Mouse (Mus musculus) CH12.LX (cell line): Measurements from ENCODE around the gene Asap2.

ENCODE experiments used
- CHD1 ChIP-seq: IDR thresholded peaks from 2 replicates; pipeline ENCODE4 v1.6.1; 2012; ENCODE audit warnings: low read depth, low read length, improper control_type of control experiment, inconsistent platforms
- CHD2 ChIP-seq: IDR thresholded peaks from 2 replicates; pipeline ENCODE4 v1.6.1; 2011; ENCODE audit warnings: low read length, improper control_type of control experiment
- CTCF ChIP-seq, 2 experiments: IDR thresholded peaks in 1 of 2; conservative IDR thresholded peaks in 1 of 2; 2 replicates each; pipeline ENCODE4 v1.5.1; 2011 to 2012; ENCODE audit warnings: low read depth in 2 of 2, low read length in 2 of 2, improper control_type of control experiment in 1 of 2, inconsistent platforms in 1 of 2, mild to moderate bottlenecking in 1 of 2, moderate library complexity in 1 of 2
- EP300 ChIP-seq: IDR thresholded peaks from 2 replicates; pipeline ENCODE4 v1.6.1; 2011; ENCODE audit warnings: low read length, improper control_type of control experiment
- MAX ChIP-seq: IDR thresholded peaks from 2 replicates; pipeline ENCODE4 v1.6.1; 2011; ENCODE audit warnings: low read length, improper control_type of control experiment
- NRF1 ChIP-seq: IDR thresholded peaks from 2 replicates; pipeline ENCODE4 v1.6.1; 2014; ENCODE audit warnings: low read depth, mild to moderate bottlenecking, inconsistent platforms, low read length, improper control_type of control experiment, moderate library complexity
- POLR2A ChIP-seq: IDR thresholded peaks from 2 replicates; pipeline ENCODE4 v1.6.1; 2011; ENCODE audit warnings: low read depth, mild to moderate bottlenecking, improper control_type of control experiment, low read length
- SIN3A ChIP-seq: IDR thresholded peaks from 2 replicates; pipeline ENCODE4 v1.6.1; 2012; ENCODE audit warnings: low read length, improper control_type of control experiment, inconsistent platforms
- SMC3 ChIP-seq: IDR thresholded peaks from 2 replicates; pipeline ENCODE4 v1.6.1; 2011; ENCODE audit warnings: low read depth, low read length, improper control_type of control experiment
- UBTF ChIP-seq: IDR thresholded peaks from 2 replicates; pipeline ENCODE4 v1.6.1; 2012; ENCODE audit warnings: low read depth, mild to moderate bottlenecking, inconsistent platforms, low read length, improper control_type of control experiment, moderate library complexity
- USF1 ChIP-seq: IDR thresholded peaks from 2 replicates; pipeline ENCODE4 v1.6.1; 2014; ENCODE audit warnings: low read depth, mild to moderate bottlenecking, inconsistent platforms, low read length, improper control_type of control experiment
- ZKSCAN1 ChIP-seq: IDR thresholded peaks from 2 replicates; pipeline ENCODE4 v1.6.1; 2012; ENCODE audit warnings: low read depth, inconsistent platforms, low read length, improper control_type of control experiment, borderline replicate concordance
- ZMIZ1 ChIP-seq: IDR thresholded peaks from 2 replicates; pipeline ENCODE4 v1.6.1; 2012; ENCODE audit warnings: low read depth, mild to moderate bottlenecking, inconsistent platforms, low read length, improper control_type of control experiment

DNA sequence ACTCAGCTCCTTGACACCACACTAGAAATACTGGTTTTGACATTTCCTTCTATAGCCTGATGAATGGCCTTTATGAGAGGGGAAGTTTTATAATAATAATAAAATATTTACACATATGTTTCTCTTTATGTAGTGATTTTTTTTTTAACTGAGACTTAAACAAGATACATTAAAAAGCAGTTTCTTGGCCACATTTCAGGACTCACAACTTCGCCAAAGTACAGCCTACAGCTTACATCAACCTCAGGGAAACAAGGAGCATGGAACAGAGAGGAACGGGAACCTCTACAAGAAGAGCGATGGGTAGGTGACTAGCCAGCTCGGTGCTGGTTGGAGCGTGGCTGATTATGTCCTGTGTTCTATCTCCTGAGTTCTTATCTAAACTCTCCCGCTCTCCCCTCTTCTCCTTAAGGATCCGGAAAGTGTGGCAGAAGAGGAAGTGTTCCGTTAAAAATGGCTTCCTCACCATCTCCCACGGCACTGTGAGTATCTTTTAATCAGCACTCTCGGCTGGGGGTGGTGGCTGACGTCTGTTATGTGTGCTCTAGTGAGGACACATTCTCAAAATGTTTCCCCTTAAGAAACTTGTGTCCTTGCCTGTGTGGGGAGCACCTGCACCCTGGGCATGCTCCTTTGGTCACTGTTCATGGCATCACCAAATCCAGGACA is 227.7 kb downstream of the Asap2 start:
- TF ChIP-seq CTCF (conservative IDR thresholded peaks at IDR 0.05 in 1 of 2, IDR thresholded peaks at IDR 0.05 in 1 of 2; ENCODE audit: low read depth in 2 of 2, low read length in 2 of 2) (no peak), EP300 (no peak), MAX (no peak), USF1 (no peak), POLR2A (no peak), NRF1 (no peak), ZMIZ1 (no peak), CHD1 (no peak), SIN3A (no peak), SMC3 (no peak), ZKSCAN1 (no peak), UBTF (no peak), CHD2 (no peak)
